Mouse (Mus musculus): Measurements from ENCODE around the gene Grk3. TPM values are rescaled to one million over a fixed set of nuclear protein-coding genes. Genes with fewer than 3 reads are reported as not detected.

Gene Grk3
- polyA plus RNA-seq, 1 experiment from 2014 or later: 16.8 TPM

DNA sequence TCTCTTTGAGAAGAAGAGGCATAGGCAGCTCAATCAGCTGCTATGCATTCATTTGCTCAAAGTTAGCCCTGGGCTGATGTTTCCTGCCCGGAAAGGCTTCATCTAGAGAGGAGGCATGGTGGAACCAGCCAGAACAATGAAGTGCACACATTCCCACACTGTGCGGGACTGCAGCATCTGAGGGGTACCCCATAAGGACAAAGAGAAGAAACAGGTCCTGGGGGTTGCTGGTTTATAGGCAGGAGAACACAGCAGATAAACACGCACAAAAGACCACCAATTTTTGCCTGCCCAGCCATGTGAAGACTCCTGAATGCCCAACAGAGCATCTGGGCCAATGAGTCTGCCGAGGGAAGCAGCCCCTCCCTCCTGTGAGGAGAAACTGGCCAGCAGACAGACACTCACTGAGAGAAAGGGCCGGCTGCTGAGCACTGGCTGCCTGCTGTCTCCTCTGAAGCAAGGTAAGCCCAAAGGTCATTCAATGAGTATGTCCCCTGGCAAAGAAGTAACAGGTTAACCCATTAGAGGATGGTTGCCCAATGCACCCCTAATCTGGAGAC lies 12.7 kb downstream of the Grk3 start:
- 31% methylated on average over 5 of the region's 5 CpGs for WGBS
- Histone ChIP-seq H3K9me3 (no peaks in the 10 kb centered on the region), H3K4me1 (replicated peaks) (peaks cover 11% of the 10 kb centered on the region), H3K27me3 (no peaks in the 10 kb centered on the region), H3K4me2 (no peak overlapping the region), H3K27ac (no peak overlapping the region), H3K36me3 (no peaks in the 10 kb centered on the region), H3K9ac (no peak overlapping the region), H3K4me3 (no peak overlapping the region)
- ATAC-seq (ENCODE audit: low FRiP score): no peak

DNA sequence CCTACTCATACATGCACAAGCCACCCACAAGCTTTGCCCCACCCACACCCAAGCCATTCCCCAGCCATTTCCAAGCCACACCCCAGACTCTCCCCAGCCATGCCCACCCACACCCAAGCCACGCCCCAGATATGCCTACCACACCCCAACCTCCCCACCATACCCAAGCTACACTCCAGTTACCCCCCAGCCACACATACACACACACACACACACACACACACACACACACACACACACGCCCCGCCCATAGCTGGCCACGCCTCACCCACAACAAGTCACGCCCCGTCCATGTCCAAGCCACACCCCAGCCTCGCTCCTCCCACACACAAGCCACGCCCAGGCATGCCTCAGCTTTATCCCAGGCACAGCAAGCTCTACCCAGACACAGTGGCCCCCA lies 16.4 kb downstream of the Grk3 start:
- WGBS: 93% methylated on average over 8 of the region's 8 CpGs
- H3K4me1 ChIP-seq (replicated peaks): peaks cover 14% of the 10 kb centered on the region
- H3K27ac ChIP-seq: no peak overlapping the region
- no peak overlapping the region for H3K9ac ChIP-seq
- peaks cover 8% of the 10 kb centered on the region for H3K36me3 ChIP-seq
- H3K27me3 ChIP-seq: no peaks in the 10 kb centered on the region
- no peak overlapping the region for H3K4me2 ChIP-seq
- no peak for ATAC-seq (ENCODE audit: low FRiP score)
- H3K4me3 ChIP-seq: no peak overlapping the region
- no peaks in the 10 kb centered on the region for H3K9me3 ChIP-seq

DNA sequence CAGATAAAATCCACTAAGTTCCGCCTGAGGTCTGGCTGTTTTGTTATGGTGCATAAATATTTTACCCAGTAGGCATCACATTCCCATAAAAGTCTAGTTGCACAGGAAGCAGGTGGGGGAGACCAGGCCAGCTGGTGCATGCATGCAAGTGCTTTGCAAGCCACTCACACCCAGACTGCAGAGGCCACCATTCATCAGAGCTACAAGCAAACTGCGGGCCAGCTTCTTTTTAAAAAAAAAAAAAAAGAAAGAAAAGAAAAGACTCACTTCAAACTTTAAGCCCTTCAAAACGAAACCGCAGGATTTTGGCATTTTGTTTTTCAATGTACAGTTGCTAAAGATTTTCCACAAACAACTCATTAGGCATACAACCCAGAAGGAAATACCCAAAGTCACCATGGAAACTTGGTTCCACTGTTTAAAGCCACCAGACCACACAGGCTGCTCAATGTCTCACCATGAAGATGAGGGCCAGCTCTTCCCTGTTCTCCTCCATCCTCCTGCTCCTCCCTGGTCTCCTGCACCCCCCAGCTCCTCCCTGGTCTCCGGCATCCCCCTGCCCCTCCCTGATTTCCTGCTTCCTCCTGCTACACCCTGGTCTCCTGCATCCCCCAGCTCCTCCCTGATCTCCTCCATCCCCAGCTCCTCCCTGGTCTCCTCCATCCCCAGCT lies 17.9 kb downstream of the Grk3 start:
- Histone ChIP-seq H3K4me2 (no peak overlapping the region), H3K9ac (no peak overlapping the region), H3K36me3 (peaks cover 8% of the 10 kb centered on the region), H3K27ac (peak overlapping the region; percentile 42), H3K9me3 (no peaks in the 10 kb centered on the region), H3K4me3 (no peak overlapping the region), H3K27me3 (no peaks in the 10 kb centered on the region), H3K4me1 (replicated peaks) (peaks cover 8% of the 10 kb centered on the region)
- 39% methylated on average over 5 of the region's 5 CpGs for WGBS
- ATAC-seq (ENCODE audit: low FRiP score): peak; percentile 54; the same call in 1 of the 2 replicates

DNA sequence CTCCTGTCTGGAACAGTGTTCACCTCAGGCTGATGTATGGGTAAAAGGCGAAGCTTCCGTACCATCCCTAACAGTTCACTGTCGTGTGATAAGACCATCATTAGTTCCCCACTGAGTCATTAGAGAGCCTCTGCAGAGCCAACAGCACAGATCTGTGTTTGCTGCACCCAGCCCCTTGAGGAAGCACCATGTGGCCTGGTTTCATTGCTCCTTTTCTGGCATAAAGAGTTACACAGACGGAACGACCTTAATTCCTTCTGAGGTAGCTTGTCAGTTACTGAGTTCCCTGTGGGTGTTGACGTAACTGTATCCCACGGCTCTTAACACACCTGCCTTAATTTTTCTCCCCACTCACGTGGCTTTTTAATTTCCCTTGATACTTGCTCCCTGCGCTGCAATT lies 24.3 kb downstream of the Grk3 start:
- peaks cover 8% of the 10 kb centered on the region for H3K36me3 ChIP-seq
- no peak overlapping the region for H3K27ac ChIP-seq
- H3K9me3 ChIP-seq: no peaks in the 10 kb centered on the region
- WGBS: 66% methylated on average over 9 of the region's 9 CpGs
- H3K9ac ChIP-seq: no peak overlapping the region
- H3K4me2 ChIP-seq: no peak overlapping the region
- H3K4me1 ChIP-seq (replicated peaks): peaks cover 5% of the 10 kb centered on the region; the same call in 1 of the 2 replicates
- H3K4me3 ChIP-seq: no peak overlapping the region
- ATAC-seq (ENCODE audit: low FRiP score): no peak
- H3K27me3 ChIP-seq: no peaks in the 10 kb centered on the region

DNA sequence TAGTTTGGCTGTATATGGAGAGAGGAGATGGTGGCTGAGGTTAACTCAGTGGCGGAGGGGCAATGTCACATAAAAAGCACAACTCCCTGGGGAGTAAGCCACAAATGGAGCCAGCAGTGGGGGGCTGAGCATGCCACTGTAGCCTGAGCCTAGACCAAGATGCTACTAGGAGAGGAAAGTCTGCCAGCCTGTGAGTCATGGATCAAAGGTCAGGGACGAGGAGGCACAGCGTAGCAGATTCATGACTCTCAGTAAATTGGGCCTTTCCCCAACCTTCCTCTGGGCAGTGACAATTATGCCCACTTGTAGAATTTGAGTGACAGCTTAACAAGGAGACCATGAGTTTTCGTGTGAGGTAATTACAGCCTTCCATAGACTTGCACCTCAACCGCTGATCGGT lies 33.7 kb downstream of the Grk3 start:
- 0 out of 2 replicates have a peak, but pooled peaks cover 4% of the 10 kb centered on the region for H3K36me3 ChIP-seq
- H3K4me1 ChIP-seq (replicated peaks): no peaks in the 10 kb centered on the region
- H3K4me2 ChIP-seq: no peak overlapping the region
- H3K4me3 ChIP-seq: no peak overlapping the region
- H3K27me3 ChIP-seq: no peaks in the 10 kb centered on the region
- 52% methylated on average over 6 of the region's 6 CpGs for WGBS
- no peaks in the 10 kb centered on the region for H3K9me3 ChIP-seq
- H3K27ac ChIP-seq: no peak overlapping the region
- no peak for ATAC-seq (ENCODE audit: low FRiP score)
- H3K9ac ChIP-seq: no peak overlapping the region

DNA sequence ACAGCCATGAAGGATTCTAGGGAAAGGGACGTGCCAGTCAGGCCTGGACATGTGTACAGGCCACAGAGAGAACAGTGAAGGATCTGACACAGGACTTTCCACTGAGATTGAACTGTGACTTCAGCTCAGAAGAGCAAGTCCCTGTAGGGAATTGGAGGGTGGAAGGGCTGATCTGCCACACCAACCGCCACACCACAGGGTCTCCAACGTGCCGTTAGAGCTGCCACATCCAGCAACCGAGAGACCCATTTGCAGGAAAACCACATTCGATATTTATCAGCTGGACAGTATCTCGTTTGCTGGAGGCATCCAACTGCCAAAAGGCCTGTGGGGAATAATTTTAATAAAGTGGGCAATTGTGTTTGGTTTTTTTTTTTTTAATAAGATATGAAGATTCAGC lies 35.9 kb downstream of the Grk3 start:
- Histone ChIP-seq H3K4me1 (replicated peaks) (no peaks in the 10 kb centered on the region), H3K9ac (no peak overlapping the region), H3K4me3 (no peak overlapping the region), H3K4me2 (no peak overlapping the region), H3K27me3 (no peaks in the 10 kb centered on the region), H3K9me3 (no peaks in the 10 kb centered on the region), H3K27ac (no peak overlapping the region), H3K36me3 (0 out of 2 replicates have a peak, but pooled peaks cover 4% of the 10 kb centered on the region)
- no peak for ATAC-seq (ENCODE audit: low FRiP score)
- 71% methylated on average over 7 of the region's 7 CpGs for WGBS

DNA sequence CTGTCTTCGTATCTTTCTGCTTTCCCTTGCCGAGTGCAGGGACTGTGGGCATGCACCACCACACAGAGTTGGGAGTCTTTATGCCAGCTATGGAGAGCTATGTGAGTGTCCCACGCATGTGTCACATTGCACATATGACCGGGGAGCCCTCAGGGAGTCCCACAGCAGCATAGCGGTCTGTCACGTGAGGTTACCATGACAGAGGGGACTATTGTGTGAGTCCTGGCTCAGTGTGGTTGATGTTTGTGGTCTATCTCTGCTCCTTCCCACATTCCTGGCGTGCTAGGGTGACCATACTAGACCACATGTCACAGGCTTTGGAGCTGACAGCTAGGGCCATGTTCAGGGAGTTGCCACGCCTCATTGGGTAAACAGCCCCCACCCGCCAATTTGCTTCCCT lies 36.4 kb downstream of the Grk3 start:
- no peak overlapping the region for H3K4me2 ChIP-seq
- H3K36me3 ChIP-seq: 0 out of 2 replicates have a peak, but pooled peaks cover 4% of the 10 kb centered on the region
- no peaks in the 10 kb centered on the region for H3K27me3 ChIP-seq
- H3K9me3 ChIP-seq: no peaks in the 10 kb centered on the region
- H3K9ac ChIP-seq: no peak overlapping the region
- no peaks in the 10 kb centered on the region for H3K4me1 ChIP-seq (replicated peaks)
- no peak overlapping the region for H3K4me3 ChIP-seq
- H3K27ac ChIP-seq: no peak overlapping the region
- whole genome bisulfite sequencing: 91% methylated on average over 9 of the region's 9 CpGs
- no peak for ATAC-seq (ENCODE audit: low FRiP score)

DNA sequence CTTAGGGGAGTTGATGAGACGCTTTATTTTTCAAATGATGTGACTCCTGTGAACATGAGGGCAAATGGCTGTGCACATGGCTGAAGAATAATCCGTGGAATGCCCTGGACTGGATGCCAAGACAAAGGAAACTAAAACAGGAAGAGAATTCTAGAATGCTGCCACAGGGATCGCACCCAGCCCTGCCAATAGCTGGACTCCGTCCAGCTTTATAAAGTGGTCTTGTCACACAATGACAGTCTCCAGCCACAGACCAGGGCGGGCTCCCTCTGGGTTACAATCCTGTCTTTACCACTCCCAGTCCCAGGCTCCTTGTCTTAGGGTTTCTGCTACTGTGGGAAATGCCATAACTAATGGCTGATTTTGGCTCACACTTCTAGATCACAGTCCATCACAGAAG lies 38.5 kb downstream of the Grk3 start:
- Histone ChIP-seq H3K27me3 (no peaks in the 10 kb centered on the region), H3K27ac (no peak overlapping the region), H3K4me3 (no peak overlapping the region), H3K9ac (no peak overlapping the region), H3K36me3 (0 out of 2 replicates have a peak, but pooled peaks cover 4% of the 10 kb centered on the region), H3K4me1 (replicated peaks) (peaks cover 14% of the 10 kb centered on the region), H3K9me3 (no peaks in the 10 kb centered on the region), H3K4me2 (no peak overlapping the region)
- WGBS: 82% methylated on average over 5 of the region's 5 CpGs
- ATAC-seq (ENCODE audit: low FRiP score): no peak

DNA sequence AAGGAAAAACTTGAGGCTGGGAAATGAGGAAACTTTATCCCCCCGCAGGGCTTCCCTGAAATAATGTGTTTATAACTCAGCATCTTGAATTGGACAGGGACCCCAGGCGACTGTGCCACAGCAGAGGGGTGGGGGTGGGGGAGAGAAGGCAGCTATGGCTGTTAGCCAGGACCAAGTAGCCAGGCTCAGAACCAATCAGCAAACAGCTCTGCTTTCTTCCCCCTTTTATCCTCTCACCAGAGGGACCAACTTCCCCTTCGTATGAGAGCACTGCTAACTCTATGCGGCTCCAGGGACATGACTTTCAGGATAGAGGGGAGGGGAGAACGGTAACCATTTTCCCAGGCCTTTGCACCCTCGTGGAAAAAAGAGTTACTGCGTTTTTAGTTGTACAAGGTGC lies 42.0 kb downstream of the Grk3 start:
- Histone ChIP-seq H3K9ac (no peak overlapping the region), H3K36me3 (no peaks in the 10 kb centered on the region), H3K27ac (no peak overlapping the region), H3K27me3 (no peaks in the 10 kb centered on the region), H3K4me1 (replicated peaks) (peaks cover 24% of the 10 kb centered on the region), H3K4me3 (no peak overlapping the region), H3K9me3 (no peaks in the 10 kb centered on the region), H3K4me2 (no peak overlapping the region)
- ATAC-seq (ENCODE audit: low FRiP score): no peak
- WGBS: 63% methylated on average over 7 of the region's 7 CpGs

DNA sequence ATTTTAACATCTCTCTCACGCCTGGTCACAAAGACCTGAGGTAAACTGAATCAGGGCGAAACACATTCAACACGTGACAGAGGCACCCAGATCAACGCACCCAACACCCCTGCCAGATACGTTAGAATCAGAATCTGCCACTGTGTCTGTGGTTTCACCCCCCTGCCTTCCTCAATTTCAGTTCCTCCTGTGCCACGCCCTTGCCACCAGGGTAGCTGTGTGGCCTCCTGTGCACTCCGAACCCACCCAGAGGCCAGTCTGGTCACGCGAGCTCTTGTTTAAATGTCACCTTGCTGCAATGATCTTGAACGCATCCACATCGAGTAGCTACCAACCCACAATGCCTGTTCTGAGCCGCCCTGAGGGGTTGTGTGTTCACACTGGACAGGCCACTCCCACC lies 43.3 kb downstream of the Grk3 start:
- H3K27me3 ChIP-seq: no peaks in the 10 kb centered on the region
- H3K4me3 ChIP-seq: no peak overlapping the region
- no peak overlapping the region for H3K27ac ChIP-seq
- H3K4me1 ChIP-seq (replicated peaks): peaks cover 25% of the 10 kb centered on the region
- no peaks in the 10 kb centered on the region for H3K36me3 ChIP-seq
- no peak overlapping the region for H3K9ac ChIP-seq
- WGBS: 95% methylated on average over 12 of the region's 12 CpGs
- H3K4me2 ChIP-seq: no peak overlapping the region
- no peak for ATAC-seq (ENCODE audit: low FRiP score)
- H3K9me3 ChIP-seq: no peaks in the 10 kb centered on the region

DNA sequence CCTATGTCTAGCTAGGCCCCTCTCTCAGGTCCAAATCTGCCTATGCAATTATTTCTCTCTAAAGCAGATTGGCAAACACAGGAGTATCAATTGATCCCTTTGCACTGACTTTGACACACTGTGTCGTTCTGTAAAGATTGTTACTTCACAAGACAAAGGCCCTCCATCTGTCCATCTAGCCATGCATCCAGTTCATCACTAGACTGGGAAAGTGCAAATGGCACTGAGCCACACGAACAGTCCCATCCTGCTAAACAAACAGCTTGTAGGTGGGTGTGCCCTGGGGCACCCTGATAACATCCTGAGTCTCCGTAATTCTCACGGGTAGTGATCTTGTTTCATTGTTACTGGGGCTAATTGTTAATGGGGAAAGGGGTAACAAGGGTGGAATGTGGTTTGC lies 52.1 kb downstream of the Grk3 start:
- no peaks in the 10 kb centered on the region for H3K9me3 ChIP-seq

DNA sequence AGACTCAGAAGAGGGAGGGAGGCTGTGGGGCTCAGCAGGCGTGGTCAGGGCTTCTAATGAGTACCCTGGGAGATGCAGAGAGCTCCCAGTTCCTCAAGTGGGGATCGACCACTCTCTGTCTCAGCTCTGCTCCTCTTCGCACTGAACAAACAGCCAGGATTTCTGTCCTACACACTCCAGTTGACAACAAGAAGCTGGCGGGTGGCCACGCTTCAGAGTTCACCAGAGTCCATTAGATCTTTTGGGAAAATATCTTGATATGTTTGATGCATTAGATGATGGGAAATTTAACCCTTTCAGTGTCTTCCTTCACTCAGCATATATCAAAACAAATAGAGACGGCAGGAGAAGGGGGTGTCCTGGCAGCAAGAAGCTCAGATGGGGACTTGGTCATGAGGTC lies 53.4 kb downstream of the Grk3 start:
- H3K4me2 ChIP-seq: no peak overlapping the region
- no peak for ATAC-seq (ENCODE audit: low FRiP score)
- WGBS: 75% methylated on average over 6 of the region's 6 CpGs
- peaks cover 46% of the 10 kb centered on the region for H3K4me1 ChIP-seq (replicated peaks)
- H3K36me3 ChIP-seq: no peaks in the 10 kb centered on the region
- H3K4me3 ChIP-seq: no peak overlapping the region
- 0 out of 2 replicates have a peak, but pooled peaks cover 3% of the 10 kb centered on the region for H3K27me3 ChIP-seq
- H3K27ac ChIP-seq: no peak overlapping the region
- no peaks in the 10 kb centered on the region for H3K9me3 ChIP-seq
- no peak overlapping the region for H3K9ac ChIP-seq

More for the DNA sequence above, 52.1 kb downstream of the Grk3 start:
- ATAC-seq (ENCODE audit: low FRiP score): no peak
- Histone ChIP-seq H3K4me3 (no peak overlapping the region), H3K4me1 (replicated peaks) (peaks cover 45% of the 10 kb centered on the region), H3K36me3 (no peaks in the 10 kb centered on the region), H3K9ac (no peak overlapping the region), H3K27ac (no peak overlapping the region), H3K27me3 (0 out of 2 replicates have a peak, but pooled peaks cover 3% of the 10 kb centered on the region), H3K4me2 (no peak overlapping the region)
- WGBS: 39% methylated on average over 4 of the region's 4 CpGs

DNA sequence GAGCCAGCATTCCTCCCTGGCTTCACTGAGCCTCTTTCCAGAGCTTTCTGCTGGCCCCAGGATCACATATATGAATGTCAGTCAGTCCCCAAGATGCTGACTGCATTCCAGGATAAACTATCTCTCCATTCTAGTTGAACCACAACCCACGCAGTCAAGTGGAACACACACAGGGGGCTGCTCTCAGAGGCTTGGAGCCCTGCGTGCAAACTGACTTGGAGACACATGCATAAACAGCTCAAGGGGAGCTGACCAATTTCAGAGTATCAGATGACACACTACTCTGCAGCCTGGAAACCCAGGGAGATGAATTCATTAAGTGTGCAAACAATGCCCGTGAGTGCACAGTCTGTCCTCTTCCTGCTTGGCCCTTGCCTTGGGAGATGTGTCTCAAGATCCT lies 54.7 kb downstream of the Grk3 start:
- ATAC-seq (ENCODE audit: low FRiP score): no peak
- Histone ChIP-seq H3K27me3 (0 out of 2 replicates have a peak, but pooled peaks cover 3% of the 10 kb centered on the region), H3K9ac (no peak overlapping the region), H3K9me3 (no peaks in the 10 kb centered on the region), H3K36me3 (no peaks in the 10 kb centered on the region), H3K27ac (no peak overlapping the region), H3K4me2 (no peak overlapping the region), H3K4me3 (no peak overlapping the region), H3K4me1 (replicated peaks) (peaks cover 41% of the 10 kb centered on the region)
- 25% methylated on average over 3 of the region's 3 CpGs for WGBS
